Mouse (Mus musculus): ENCODE data around the gene Rassf5.
A peak's percentile ranks its signal among the peaks of the same experiment; 100 is the strongest.
"Not testable (repeated sequence)": the region's sequence is repeated elsewhere in the genome, so short reads cannot be mapped to it uniquely, and the experiment has no call there.

The Rassf5 gene

GRCm38 (mm10) chr1:131181642-131182527, 63.2 kb downstream of the Rassf5 start:
- peak; percentile 32 for DNase-seq (ENCODE audit: low read depth, low spot score)

GRCm38 (mm10) chr1:131180386-131180785, 64.7 kb downstream of the Rassf5 start:
- no peak for DNase-seq (ENCODE audit: low read depth, low spot score)

GRCm38 (mm10) chr1:131178083-131178482, 67.0 kb downstream of the Rassf5 start:
- no peak for DNase-seq (ENCODE audit: low read depth, low spot score)

GRCm38 (mm10) chr1:131177249-131177648, 67.8 kb downstream of the Rassf5 start:
- DNase-seq (ENCODE audit: low read depth, low spot score): no peak

- DNase-seq (ENCODE audit: low read depth, low spot score): no peak
Measured at GRCm38 (mm10) chr1:131175819-131176218, 69.2 kb downstream of the Rassf5 start.

GRCm38 (mm10) chr1:131175189-131175588, 69.9 kb downstream of the Rassf5 start:
- no peak for DNase-seq (ENCODE audit: low read depth, low spot score)

GRCm38 (mm10) chr1:131174299-131174861, 70.7 kb downstream of the Rassf5 start:
- no peak for DNase-seq (ENCODE audit: low read depth, low spot score)

- no peak for DNase-seq (ENCODE audit: low read depth, low spot score)
Measured at GRCm38 (mm10) chr1:131173809-131174208, 71.2 kb downstream of the Rassf5 start.

- no peak for DNase-seq (ENCODE audit: low read depth, low spot score)
Measured at GRCm38 (mm10) chr1:131173001-131173400, 72.1 kb downstream of the Rassf5 start.

- no peak for DNase-seq (ENCODE audit: low read depth, low spot score)
Measured at GRCm38 (mm10) chr1:131167612-131168011, 77.4 kb downstream of the Rassf5 start.

GRCm38 (mm10) chr1:131164427-131164826, 80.6 kb downstream of the Rassf5 start:
- no peak for DNase-seq (ENCODE audit: low read depth, low spot score)

GRCm38 (mm10) chr1:131161091-131161490, 84.0 kb downstream of the Rassf5 start:
- no peak for DNase-seq (ENCODE audit: low read depth, low spot score)

- not testable (repeated sequence) for DNase-seq (ENCODE audit: low read depth, low spot score)
Measured at GRCm38 (mm10) chr1:131159573-131160327, 85.3 kb downstream of the Rassf5 start.

GRCm38 (mm10) chr1:131155456-131155855, 89.6 kb downstream of the Rassf5 start:
- DNase-seq (ENCODE audit: low read depth, low spot score): peak; percentile 54

GRCm38 (mm10) chr1:131153018-131153629, 91.9 kb downstream of the Rassf5 start, which contains the start of gene Eif2d:
Gene Eif2d, plus strand, starts transcription at chr1:131153181.
- DNase-seq (ENCODE audit: low read depth, low spot score): peak; percentile 75

GRCm38 (mm10) chr1:131149496-131149895, 95.6 kb downstream of the Rassf5 start:
- DNase-seq (ENCODE audit: low read depth, low spot score): no peak

GRCm38 (mm10) chr1:131146181-131146614, 98.9 kb downstream of the Rassf5 start:
- no peak for DNase-seq (ENCODE audit: low read depth, low spot score)

- DNase-seq (ENCODE audit: low read depth, low spot score): not testable (repeated sequence)
Measured at GRCm38 (mm10) chr1:131145222-131145621, 99.8 kb downstream of the Rassf5 start.

GRCm38 (mm10) chr1:131142472-131142871, 102.6 kb downstream of the Rassf5 start:
- no peak for DNase-seq (ENCODE audit: low read depth, low spot score)

- no peak for DNase-seq (ENCODE audit: low read depth, low spot score)
Measured at GRCm38 (mm10) chr1:131141449-131141848, 103.6 kb downstream of the Rassf5 start.
